Comparison of ENCODE assay signal across 17 mouse cellular contexts in genomic region chr8:119358175-119358574, GRCm38 (mm10).
"Had no signal": no experiment of that assay in that cellular context is flagged by ENCODE, and none has a peak within 500 bp of the region (broad histone marks: within the 10 kb centered on the region; RNA-seq: fewer than 3 reads in every experiment).

No protein-coding gene starts in this region.

- ATAC-seq: intestine, postnatal 0 days; midbrain, embryonic 13.5 days; midbrain, embryonic 16.5 days had no signal

- H3K4me2 ChIP-seq: limb, embryonic 15.5 days; liver, embryonic 11.5 days; lung, embryonic 14.5 days; midbrain, embryonic 13.5 days; neural tube, embryonic 13.5 days had no signal

- H3K36me3 ChIP-seq: limb, embryonic 15.5 days; midbrain, embryonic 10.5 days; midbrain, embryonic 13.5 days; neural tube, embryonic 13.5 days had no signal

- DNase-seq: layer of hippocampus, adult 9-11 months; right cerebral cortex, postnatal 25 days had no signal

- H3K4me3 ChIP-seq: layer of hippocampus, adult 2 months; left cerebral cortex, adult 2 months; limb, embryonic 15.5 days; megakaryocyte, embryonic 14.5 days; midbrain, embryonic 10.5 days; midbrain, embryonic 13.5 days; myocyte; neural tube, embryonic 13.5 days had no signal

- H3K4me1 ChIP-seq: limb, embryonic 15.5 days; midbrain, embryonic 13.5 days; neural tube, embryonic 13.5 days had no signal

- H3K9ac ChIP-seq: limb, embryonic 15.5 days; liver, embryonic 14.5 days; liver, postnatal 0 days; lung, embryonic 14.5 days; midbrain, embryonic 13.5 days; neural tube, embryonic 13.5 days had no signal

- H3K27ac ChIP-seq: kidney, postnatal 0 days; layer of hippocampus, adult 2 months; left cerebral cortex, adult 2 months; limb, embryonic 15.5 days; liver, embryonic 14.5 days; midbrain, embryonic 10.5 days; midbrain, embryonic 13.5 days; neural tube, embryonic 13.5 days had no signal

- H3K27me3 ChIP-seq: limb, embryonic 15.5 days; midbrain, embryonic 13.5 days; neural tube, embryonic 13.5 days had no signal

- H3K9me3 ChIP-seq: limb, embryonic 15.5 days; megakaryocyte, embryonic 14.5 days; midbrain, embryonic 10.5 days; midbrain, embryonic 13.5 days; neural tube, embryonic 13.5 days had no signal
